Mouse (Mus musculus) retina, postnatal 7 days (tissue): ENCODE data around the gene Ap1s2.

ENCODE experiments used
- DNase-seq: peaks from one replicate; pipeline ENCODE4 v3.0.0-alpha.2; 2012; ENCODE audit warnings: low read depth, low spot score

Gene Ap1s2

DNA sequence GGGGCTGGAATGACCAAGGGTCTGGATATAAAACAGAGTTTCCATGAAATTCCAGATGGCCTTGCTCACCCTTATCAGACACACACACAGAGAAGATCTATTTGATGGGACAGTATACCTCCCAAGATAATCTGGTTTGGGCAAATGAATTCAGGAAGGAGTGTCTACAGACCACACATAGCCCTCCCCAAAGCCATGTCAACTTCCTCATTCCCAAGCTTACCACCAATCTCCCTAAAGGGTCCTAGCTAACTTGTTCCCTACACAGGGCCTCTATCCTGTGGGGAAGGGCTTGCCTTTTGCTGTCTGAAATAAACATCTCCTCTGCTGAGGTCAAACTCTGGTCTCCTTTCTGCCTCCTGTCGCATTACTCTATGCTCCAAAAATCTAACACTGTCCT, 72.3 kb downstream of the Ap1s2 start:
- DNase-seq, result no peak

GRCm38 (mm10) chrX:163981500-163981899, 72.7 kb downstream of the Ap1s2 start:
- no peak for DNase-seq

- DNase-seq, result no peak
Observed at GRCm38 (mm10) chrX:163982129-163982528, 73.3 kb downstream of the Ap1s2 start.
